In the genomic region with DNA sequence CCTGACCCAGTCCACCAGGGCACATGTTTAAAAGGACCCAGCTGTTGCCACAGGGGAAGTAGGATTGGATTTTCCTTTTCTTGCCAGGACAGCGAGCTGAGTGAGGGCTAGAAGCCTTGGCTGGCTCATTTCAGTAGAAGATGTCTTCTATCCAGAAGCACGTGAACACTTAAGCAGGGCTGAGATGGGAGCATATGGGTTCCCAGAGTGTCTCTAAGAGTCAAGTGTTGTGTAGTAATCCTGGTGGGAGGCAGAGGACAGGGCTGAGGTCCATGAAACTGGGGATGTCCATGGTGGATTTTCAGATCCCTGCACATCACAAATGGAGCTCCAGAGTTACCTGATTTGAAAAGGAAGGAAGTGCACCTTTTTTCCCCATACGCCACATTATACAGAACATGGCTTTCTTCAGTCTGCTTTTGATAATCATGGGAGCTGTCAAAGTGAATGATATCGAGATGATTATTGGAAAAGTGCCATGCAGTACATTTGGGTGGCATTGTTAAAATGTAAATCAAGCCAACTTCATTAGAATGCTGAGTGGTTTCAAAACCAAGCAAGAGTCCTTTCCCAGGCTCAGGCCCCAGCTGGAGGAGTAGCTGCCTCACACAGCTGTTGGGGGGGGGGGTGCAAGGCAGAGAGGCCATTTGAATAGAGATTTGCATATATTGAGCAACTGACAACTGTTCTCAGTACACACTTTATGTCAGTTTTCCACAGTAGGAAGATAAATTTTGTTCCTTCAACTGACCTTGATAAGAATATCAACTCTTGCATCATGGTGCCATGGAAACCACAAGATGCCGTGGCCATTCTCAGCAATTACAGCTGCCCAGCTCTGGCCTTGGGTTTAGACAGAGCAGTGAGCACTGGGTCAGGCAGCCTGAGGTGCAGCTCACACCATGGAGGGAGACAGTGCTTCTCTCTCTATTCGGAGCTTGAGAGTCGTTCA, we compare ENCODE assay signal across 12 mouse cellular contexts.
DNase-seq lines count a peak whose midpoint lies in the region; ATAC-seq and TF ChIP-seq lines count a peak whose summit lies in the region.
"Had no signal": no experiment of that assay in that cellular context is flagged by ENCODE, and none has a peak within 500 bp of the region (broad histone marks: within the 10 kb centered on the region; RNA-seq: fewer than 3 reads in every experiment).

No protein-coding gene starts in this region.

- H3K4me3 ChIP-seq in forebrain, embryonic 12.5 days (replicated peaks): no peak overlapping the region
- no peak overlapping the region for H3K4me3 ChIP-seq in forebrain, embryonic 11.5 days (ENCODE audit: low read depth, low read length)
- no peak overlapping the region for H3K4me3 ChIP-seq in lung, postnatal 0 days (ENCODE audit: low read depth, low read length)
- no peak overlapping the region for H3K4me3 ChIP-seq in midbrain, embryonic 14.5 days (replicated peaks; ENCODE audit: low read depth, low read length)
- H3K4me3 ChIP-seq: limb, embryonic 12.5 days; stomach, embryonic 15.5 days had no signal

- TF ChIP-seq EP300 in lung, postnatal 0 days (IDR thresholded peaks at IDR 0.05): no peak

- no peak overlapping the region for H3K4me2 ChIP-seq in forebrain, embryonic 12.5 days
- no peak overlapping the region for H3K4me2 ChIP-seq in forebrain, embryonic 11.5 days (ENCODE audit: low read depth, low read length, severe bottlenecking)
- H3K4me2 ChIP-seq in lung, postnatal 0 days (replicated peaks; ENCODE audit: low read depth, low read length): no peak overlapping the region
- no peak overlapping the region for H3K4me2 ChIP-seq in midbrain, embryonic 14.5 days (ENCODE audit: low read length)
- H3K4me2 ChIP-seq: limb, embryonic 12.5 days; stomach, embryonic 15.5 days had no signal

- no peak for DNase-seq in forebrain, embryonic 11.5 days (ENCODE audit: low spot score)
- peak; percentile 46 for DNase-seq in lung, postnatal 0 days (ENCODE audit: low spot score)
- DNase-seq in lung, postnatal 14 days: no peak
- peak; percentile 89 for DNase-seq in brain, embryonic 14.5 days (ENCODE audit: low read depth)
- peak; percentile 56 for DNase-seq in midbrain, embryonic 14.5 days
- no peak for DNase-seq in c-Kit-positive CD71-positive TER-119-positive erythroid progenitor cells, embryonic 14.5 days (ENCODE audit: low spot score)
- DNase-seq: lung, postnatal 36 days had no signal

- TF ChIP-seq CTCF in lung, postnatal 0 days (IDR thresholded peaks at IDR 0.05): no peak
- TF ChIP-seq CTCF in brain, embryonic 14.5 days (IDR thresholded peaks at IDR 0.05; ENCODE audit: borderline replicate concordance, extremely low read depth, insufficient read depth, insufficient read length): no peak

- H3K4me1 ChIP-seq in forebrain, embryonic 12.5 days: peaks cover 11% of the 10 kb centered on the region; the same call in 1 of the 2 replicates
- no peaks in the 10 kb centered on the region for H3K4me1 ChIP-seq in forebrain, embryonic 11.5 days (replicated peaks; ENCODE audit: control insufficient read depth, insufficient read depth, low read length)
- H3K4me1 ChIP-seq in lung, postnatal 0 days (ENCODE audit: insufficient read depth, low read depth, low read length): no peaks in the 10 kb centered on the region
- no peaks in the 10 kb centered on the region for H3K4me1 ChIP-seq in midbrain, embryonic 14.5 days (ENCODE audit: control insufficient read depth, insufficient read depth, low read length)
- H3K4me1 ChIP-seq: limb, embryonic 12.5 days; stomach, embryonic 15.5 days had no signal

- no peaks in the 10 kb centered on the region for H3K36me3 ChIP-seq in forebrain, embryonic 12.5 days (replicated peaks)
- H3K36me3 ChIP-seq in forebrain, embryonic 11.5 days (ENCODE audit: control insufficient read depth, insufficient read depth, low read length): no peaks in the 10 kb centered on the region
- no peaks in the 10 kb centered on the region for H3K36me3 ChIP-seq in lung, postnatal 0 days (ENCODE audit: insufficient read depth, low read length)
- no peaks in the 10 kb centered on the region for H3K36me3 ChIP-seq in midbrain, embryonic 14.5 days (ENCODE audit: control insufficient read depth, insufficient read depth, low read length)
- H3K36me3 ChIP-seq: limb, embryonic 12.5 days; stomach, embryonic 15.5 days had no signal

- TF ChIP-seq POLR2A in brain, embryonic 14.5 days (IDR thresholded peaks at IDR 0.05; ENCODE audit: borderline replicate concordance, extremely low read depth, insufficient read depth, insufficient read length, poor library complexity, severe bottlenecking): no peak

- no peaks in the 10 kb centered on the region for H3K27me3 ChIP-seq in forebrain, embryonic 12.5 days
- H3K27me3 ChIP-seq in forebrain, embryonic 11.5 days (ENCODE audit: control insufficient read depth, insufficient read depth, low read length): no peaks in the 10 kb centered on the region
- no peaks in the 10 kb centered on the region for H3K27me3 ChIP-seq in lung, postnatal 0 days (replicated peaks; ENCODE audit: insufficient read depth, low read length)
- no peaks in the 10 kb centered on the region for H3K27me3 ChIP-seq in midbrain, embryonic 14.5 days (ENCODE audit: control insufficient read depth, insufficient read depth, low read length)
- H3K27me3 ChIP-seq: limb, embryonic 12.5 days; stomach, embryonic 15.5 days had no signal

- no peaks in the 10 kb centered on the region for H3K9me3 ChIP-seq in forebrain, embryonic 12.5 days
- no peaks in the 10 kb centered on the region for H3K9me3 ChIP-seq in forebrain, embryonic 11.5 days (ENCODE audit: control insufficient read depth, low read length)
- H3K9me3 ChIP-seq in lung, postnatal 0 days (ENCODE audit: low read length): no peaks in the 10 kb centered on the region
- no peaks in the 10 kb centered on the region for H3K9me3 ChIP-seq in midbrain, embryonic 14.5 days (ENCODE audit: control insufficient read depth, low read length)
- H3K9me3 ChIP-seq: limb, embryonic 12.5 days; stomach, embryonic 15.5 days had no signal

- no peak overlapping the region for H3K9ac ChIP-seq in forebrain, embryonic 12.5 days
- no peak overlapping the region for H3K9ac ChIP-seq in forebrain, embryonic 11.5 days (ENCODE audit: low read length)
- no peak overlapping the region for H3K9ac ChIP-seq in lung, postnatal 0 days (replicated peaks; ENCODE audit: low read depth)
- H3K9ac ChIP-seq in midbrain, embryonic 14.5 days (replicated peaks; ENCODE audit: low read length): no peak overlapping the region
- H3K9ac ChIP-seq: limb, embryonic 12.5 days; stomach, embryonic 15.5 days had no signal

- peak; percentile 80 for ATAC-seq in forebrain, embryonic 12.5 days (ENCODE audit: low FRiP score)
- ATAC-seq in forebrain, embryonic 11.5 days (replicated peaks; ENCODE audit: low FRiP score): no peak; the same call in 1 of the 2 replicates
- ATAC-seq in lung, postnatal 0 days: peak; percentile 71
- ATAC-seq in midbrain, embryonic 14.5 days (ENCODE audit: low FRiP score, low TSS enrichment): peak; percentile 72; the same call in 1 of the 2 replicates
- ATAC-seq in erythroid progenitor cell, adult 5-6 weeks (replicated peaks; ENCODE audit: low FRiP score, poor library complexity, severe bottlenecking): no peak

- H3K27ac ChIP-seq in forebrain, embryonic 12.5 days: peak overlapping the region; percentile 32
- no peak overlapping the region for H3K27ac ChIP-seq in forebrain, embryonic 11.5 days (ENCODE audit: low read depth, low read length)
- no peak overlapping the region for H3K27ac ChIP-seq in lung, postnatal 0 days (ENCODE audit: low read length)
- 0 out of 2 replicates have a peak overlapping the region, but pooled peaks have one; percentile 14 for H3K27ac ChIP-seq in midbrain, embryonic 14.5 days (replicated peaks; ENCODE audit: low read depth, low read length)
- H3K27ac ChIP-seq: kidney, postnatal 0 days; limb, embryonic 12.5 days; stomach, embryonic 15.5 days had no signal

- WGBS in forebrain, embryonic 12.5 days: 72% methylated on average over 7 of the region's 7 CpGs
- 80% methylated on average over 7 of the region's 7 CpGs for WGBS in forebrain, embryonic 11.5 days
- WGBS in lung, postnatal 0 days: 79% methylated on average over 7 of the region's 7 CpGs
- 63% methylated on average over 7 of the region's 7 CpGs for WGBS in midbrain, embryonic 14.5 days

Comparison
In these comparisons a context has a peak if more than half of its experiments do, and no peak if none do; other contexts are left out.
1. ATAC-seq: peak in forebrain, embryonic 12.5 days (single experiment), lung, postnatal 0 days (single experiment) and midbrain, embryonic 14.5 days (single experiment); none in forebrain, embryonic 11.5 days (single experiment) and erythroid progenitor cell, adult 5-6 weeks (single experiment).
2. H3K27ac ChIP-seq: peak in forebrain, embryonic 12.5 days (single experiment) and midbrain, embryonic 14.5 days (single experiment); none in forebrain, embryonic 11.5 days (single experiment) and lung, postnatal 0 days (single experiment).
3. DNase-seq: peak in lung, postnatal 0 days (single experiment), brain, embryonic 14.5 days (single experiment) and midbrain, embryonic 14.5 days (single experiment); none in forebrain, embryonic 11.5 days (single experiment), lung, postnatal 14 days (single experiment) and c-Kit-positive CD71-positive TER-119-positive erythroid progenitor cells, embryonic 14.5 days (single experiment).